Mouse (Mus musculus): Measurements from ENCODE around the gene Cd24a.

GRCm38 (mm10) chr10:43550923-43551322 is 27.2 kb upstream of the Cd24a start:
- TF ChIP-seq CTCF (IDR thresholded peaks at IDR 0.05; ENCODE audit: low read depth) (no peak), EP300 (IDR thresholded peaks at IDR 0.05; ENCODE audit: low read depth) (no peak)
